Mouse (Mus musculus) intestine, embryonic 14.5 days (tissue): ENCODE results near the gene Ttyh3. TPM values are rescaled to one million over a fixed set of nuclear protein-coding genes. Genes with fewer than 3 reads are reported as not detected.
A peak's percentile ranks its signal among the peaks of the same experiment; 100 is the strongest.

ENCODE experiments used
- ATAC-seq: fragments of 200-750 bp; cut with Nextera tagmentation; replicated peaks from 2 replicates; pipeline ENCODE4 v1.8.0; 2017; ENCODE audit warnings: low read depth, moderate number of reproducible peaks, moderate TSS enrichment, moderate library complexity; ENCODE audit not compliant: low FRiP score, low TSS enrichment
- DNase-seq: peaks from one replicate; pipeline ENCODE4 v3.0.0-alpha.2; 2018; ENCODE audit warnings: low spot score
- H3K27ac ChIP-seq: fragments of 300-500 bp; sonication (generic); 2 replicates; pipeline ENCODE4 v1.5.1; 2014; ENCODE audit warnings: low read depth, mild to moderate bottlenecking, control low read depth
- H3K27me3 ChIP-seq: fragments of 300-500 bp; sonication (generic); replicated peaks from 2 replicates; pipeline ENCODE4 v1.6.1; 2014; ENCODE audit warnings: low read length, control low read depth; ENCODE audit not compliant: control insufficient read depth, insufficient read depth
- H3K36me3 ChIP-seq: fragments of 300-500 bp; sonication (generic); 2 replicates; pipeline ENCODE4 v1.6.1; 2014; ENCODE audit warnings: low read length, control low read depth; ENCODE audit not compliant: control insufficient read depth, insufficient read depth
- H3K4me1 ChIP-seq: fragments of 300-500 bp; sonication (generic); replicated peaks from 2 replicates; pipeline ENCODE4 v1.6.1; 2014; ENCODE audit warnings: low read length, control low read depth, mixed read lengths; ENCODE audit not compliant: control insufficient read depth, insufficient read depth
- H3K4me2 ChIP-seq: fragments of 300-500 bp; sonication (generic); 2 replicates; pipeline ENCODE4 v1.6.1; 2014; ENCODE audit warnings: low read length
- H3K4me3 ChIP-seq: fragments of 300-500 bp; sonication (generic); 2 replicates; pipeline ENCODE4 v1.5.1; 2014; ENCODE audit warnings: low read depth, low read length, control low read depth, mixed read lengths
- H3K9ac ChIP-seq: fragments of 300-500 bp; sonication (generic); 2 replicates; pipeline ENCODE4 v1.6.1; 2014; ENCODE audit warnings: mild to moderate bottlenecking, low read length
- H3K9me3 ChIP-seq: fragments of 300-500 bp; sonication (generic); 2 replicates; pipeline ENCODE4 v1.6.1; 2016; ENCODE audit warnings: low read length, control low read depth; ENCODE audit not compliant: control insufficient read depth
- WGBS: fragments of 180-500 bp; shearing (Covaris S2); extraction: QIAGEN DNeasy Blood & Tissue Kit; methylation state at CpG from one replicate; pipeline ENCODE4 v1.1.7; 2014; 5-methylcytosine and 5-hydroxymethylcytosine counted together
- polyA plus RNA-seq: library from polyadenylated mRNA; unstranded; fragments of >200 nt; fragmentation: Nextera tagmentation; extraction: Ambion mirVana; gene quantifications from 2 replicates; pipeline ENCODE4 v1.2.1, GENCODE M21; 2014

Ttyh3 gene
- polyA plus RNA-seq, 1 experiment from 2014 or later, result 44.8 TPM

- peak overlapping the region; percentile 29; the same call in 1 of the 2 replicates for H3K9ac ChIP-seq
- WGBS, result 54% methylated on average over 18 of the region's 18 CpGs
- no peaks in the 10 kb centered on the region for H3K9me3 ChIP-seq
- H3K36me3 ChIP-seq, result peaks cover 9% of the 10 kb centered on the region; the same call in 1 of the 2 replicates
- H3K4me2 ChIP-seq, result peak overlapping the region; percentile 51
- DNase-seq (no peak), ATAC-seq (no peak)
- peak overlapping the region; percentile 92 for H3K27ac ChIP-seq
- H3K4me1 ChIP-seq, result peaks cover 37% of the 10 kb centered on the region
- H3K4me3 ChIP-seq, result peak overlapping the region; percentile 15
- H3K27me3 ChIP-seq, result peaks cover 23% of the 10 kb centered on the region
Measured at GRCm38 (mm10) chr5:140612191-140612590, 36.6 kb downstream of the Ttyh3 start.

DNA sequence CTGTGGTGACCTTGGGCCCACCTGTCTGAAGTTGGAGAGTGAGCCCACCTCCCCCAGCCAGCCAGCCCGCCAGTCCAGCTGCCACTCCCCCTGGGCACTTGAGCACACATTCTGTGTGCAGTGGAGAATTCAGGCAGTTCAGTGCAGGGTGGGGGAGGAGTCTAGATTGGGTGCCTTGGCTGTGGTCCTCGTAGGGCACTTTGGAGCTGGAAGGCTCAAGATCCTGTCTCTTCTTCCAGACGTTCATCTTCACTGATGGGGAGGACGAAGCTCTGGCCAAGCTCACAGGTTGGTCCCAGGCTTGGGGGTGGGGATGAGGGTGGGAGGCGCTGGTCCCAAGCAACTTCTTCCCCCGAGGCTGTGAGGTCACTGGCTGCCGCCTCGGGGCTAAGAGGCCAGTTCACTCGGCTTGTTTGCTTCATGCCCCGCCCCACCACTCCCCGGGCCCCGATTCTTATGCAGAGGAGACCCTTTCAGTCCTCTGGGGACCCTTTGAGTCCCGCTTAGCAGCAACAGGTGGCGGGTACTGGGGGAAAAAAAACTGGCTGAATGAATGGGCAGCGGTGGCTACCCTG is 37.1 kb downstream of the Ttyh3 start:
- peak overlapping the region; percentile 51 for H3K4me2 ChIP-seq
- H3K27ac ChIP-seq, result peak overlapping the region; percentile 92
- H3K4me1 ChIP-seq, result peaks cover 40% of the 10 kb centered on the region
- H3K27me3 ChIP-seq, result peaks cover 28% of the 10 kb centered on the region
- ATAC-seq (peak; percentile 40), DNase-seq (peak; percentile 86)
- peak overlapping the region; percentile 29; the same call in 1 of the 2 replicates for H3K9ac ChIP-seq
- H3K9me3 ChIP-seq, result no peaks in the 10 kb centered on the region
- WGBS, result 15% methylated on average over 14 of the region's 15 CpGs
- H3K36me3 ChIP-seq, result peaks cover 9% of the 10 kb centered on the region; the same call in 1 of the 2 replicates
- H3K4me3 ChIP-seq, result peak overlapping the region; percentile 15

DNA sequence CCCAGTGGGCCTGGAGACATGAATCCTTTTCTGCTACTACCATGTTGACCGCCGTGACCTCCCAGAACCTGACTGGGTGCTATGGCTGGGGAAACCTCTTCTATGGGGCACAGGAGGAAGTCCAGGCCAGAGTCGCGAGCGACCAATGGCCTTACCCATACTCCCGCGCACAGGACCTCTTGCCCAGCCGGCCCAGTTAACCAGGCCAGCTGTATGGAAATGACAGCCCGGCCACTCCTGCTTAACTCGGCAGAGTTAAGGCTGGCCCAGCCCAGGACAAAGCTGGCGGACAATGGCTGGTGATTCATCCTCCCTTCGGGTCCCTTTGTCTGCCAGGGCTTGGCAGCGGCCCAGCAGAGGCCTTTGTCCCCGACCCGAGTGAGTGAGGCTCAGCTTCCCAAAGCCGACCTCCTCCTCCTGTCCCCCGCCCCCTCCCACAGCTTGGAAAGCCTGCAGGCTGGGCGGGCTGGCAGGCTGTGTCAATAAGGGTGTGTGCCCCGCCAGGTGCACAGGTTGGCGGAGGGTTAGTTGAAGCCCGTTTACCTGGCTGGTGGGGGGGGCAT is 37.7 kb downstream of the Ttyh3 start:
- ATAC-seq (peak; percentile 65), DNase-seq (peak; percentile 86)
- peak overlapping the region; percentile 51 for H3K4me2 ChIP-seq
- peaks cover 34% of the 10 kb centered on the region for H3K27me3 ChIP-seq
- H3K4me3 ChIP-seq, result peak overlapping the region; percentile 15
- H3K36me3 ChIP-seq, result peaks cover 9% of the 10 kb centered on the region; the same call in 1 of the 2 replicates
- H3K9ac ChIP-seq, result peak overlapping the region; percentile 37; the same call in 1 of the 2 replicates
- 10% methylated on average over 21 of the region's 21 CpGs for WGBS
- no peaks in the 10 kb centered on the region for H3K9me3 ChIP-seq
- H3K4me1 ChIP-seq, result peaks cover 46% of the 10 kb centered on the region
- peak overlapping the region; percentile 92 for H3K27ac ChIP-seq

DNA sequence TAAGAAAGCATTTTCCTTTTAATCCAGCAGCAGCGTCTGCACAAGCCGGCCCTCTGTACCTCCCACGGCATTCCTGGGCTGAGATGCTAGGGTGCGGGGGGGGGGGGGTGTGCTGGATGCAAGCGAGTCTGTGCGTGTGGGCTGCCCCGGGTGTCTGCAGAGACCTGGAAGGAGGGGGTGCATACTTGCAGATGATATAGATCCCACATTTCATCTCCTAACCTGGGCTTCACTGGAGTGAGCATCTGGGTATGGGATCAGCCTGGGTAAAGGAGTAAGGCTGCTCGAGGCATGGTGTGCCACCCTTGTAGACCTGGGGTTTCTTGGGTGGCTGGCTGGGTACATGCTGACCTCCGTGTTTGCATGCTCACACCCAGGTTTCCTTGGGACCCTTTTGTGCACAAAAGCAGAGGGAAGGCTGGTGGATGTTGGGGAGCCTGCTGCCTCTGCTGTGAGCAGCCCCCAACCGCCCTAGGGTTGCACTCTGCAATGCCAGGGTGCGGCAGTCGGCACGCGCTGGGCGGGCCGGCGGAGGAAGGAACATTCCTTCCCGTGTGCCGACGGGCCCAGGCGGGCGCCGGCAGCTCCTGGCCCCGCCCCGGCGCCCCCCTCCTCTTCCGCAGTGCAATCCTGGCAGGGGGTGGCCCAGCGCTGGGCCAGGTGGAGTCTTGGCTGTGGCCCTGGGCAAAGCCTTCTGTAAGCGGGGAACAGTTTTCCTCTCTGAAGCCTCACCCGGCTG is 38.4 kb downstream of the Ttyh3 start:
- Histone ChIP-seq H3K36me3 (peaks cover 9% of the 10 kb centered on the region; the same call in 1 of the 2 replicates), H3K4me2 (peak overlapping the region; percentile 51), H3K27ac (peak overlapping the region; percentile 92), H3K27me3 (peaks cover 41% of the 10 kb centered on the region), H3K9me3 (no peaks in the 10 kb centered on the region), H3K4me1 (peaks cover 50% of the 10 kb centered on the region), H3K9ac (peak overlapping the region; percentile 37; the same call in 1 of the 2 replicates), H3K4me3 (peak overlapping the region; percentile 14)
- no peak for DNase-seq
- WGBS, result 3% methylated on average over 30 of the region's 30 CpGs
- peak; percentile 55 for ATAC-seq

DNA sequence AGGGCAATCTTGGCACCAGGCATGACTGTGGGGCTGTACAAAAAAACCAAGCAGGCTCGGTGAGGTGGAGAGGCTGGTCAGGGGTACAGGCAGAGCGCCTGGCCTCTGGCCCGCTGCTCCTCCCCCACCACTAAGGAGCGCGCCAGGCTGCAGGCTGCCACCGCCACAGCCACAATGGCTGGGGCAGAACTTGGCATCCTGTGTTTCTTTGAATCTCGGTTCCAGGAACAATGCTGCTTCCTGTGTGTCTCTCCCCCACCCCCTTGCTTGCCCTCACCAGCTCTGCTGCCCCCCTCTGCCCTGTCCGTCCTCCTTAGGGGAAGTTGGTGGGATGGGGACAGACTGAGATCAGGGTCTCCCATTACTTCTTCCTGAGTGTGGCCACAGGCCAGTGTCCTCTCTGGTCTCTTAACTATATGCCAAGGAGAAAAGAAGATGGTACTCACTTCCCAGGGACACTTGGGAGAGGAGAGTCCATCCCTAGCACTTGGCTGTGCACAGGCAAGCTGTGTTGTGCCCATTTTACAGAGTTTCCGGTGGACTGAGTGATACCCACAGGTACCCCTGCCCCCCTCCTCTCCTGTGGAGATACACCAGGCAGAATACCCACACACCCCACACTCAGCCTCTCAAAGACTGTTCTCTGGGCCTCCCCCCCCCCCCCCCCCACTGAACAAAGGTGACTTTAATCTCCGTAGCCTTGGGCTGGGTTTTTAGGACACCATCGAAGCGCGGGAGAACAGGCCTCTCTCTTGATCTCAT is 39.1 kb downstream of the Ttyh3 start:
- Histone ChIP-seq H3K9ac (no peak overlapping the region), H3K36me3 (peaks cover 9% of the 10 kb centered on the region; the same call in 1 of the 2 replicates), H3K4me1 (peaks cover 50% of the 10 kb centered on the region), H3K4me3 (peak overlapping the region; percentile 50), H3K9me3 (no peaks in the 10 kb centered on the region), H3K27me3 (peaks cover 48% of the 10 kb centered on the region), H3K27ac (peak overlapping the region; percentile 92; the same call in 1 of the 2 replicates), H3K4me2 (peak overlapping the region; percentile 51)
- no peak for ATAC-seq
- WGBS, result 27% methylated on average over 13 of the region's 13 CpGs
- no peak for DNase-seq

GRCm38 (mm10) chr5:140608634-140609015 is 40.2 kb downstream of the Ttyh3 start:
- H3K4me1 ChIP-seq, result peaks cover 50% of the 10 kb centered on the region
- peak overlapping the region; percentile 92; the same call in 1 of the 2 replicates for H3K27ac ChIP-seq
- H3K4me2 ChIP-seq, result peak overlapping the region; percentile 51
- peak overlapping the region; percentile 48 for H3K9ac ChIP-seq
- WGBS, result 7% methylated on average over 16 of the region's 16 CpGs
- no peaks in the 10 kb centered on the region for H3K9me3 ChIP-seq
- ATAC-seq (no peak), DNase-seq (no peak)
- H3K36me3 ChIP-seq, result 0 out of 2 replicates have a peak, but pooled peaks cover 2% of the 10 kb centered on the region
- H3K4me3 ChIP-seq, result peak overlapping the region; percentile 50
- peaks cover 50% of the 10 kb centered on the region for H3K27me3 ChIP-seq

DNA sequence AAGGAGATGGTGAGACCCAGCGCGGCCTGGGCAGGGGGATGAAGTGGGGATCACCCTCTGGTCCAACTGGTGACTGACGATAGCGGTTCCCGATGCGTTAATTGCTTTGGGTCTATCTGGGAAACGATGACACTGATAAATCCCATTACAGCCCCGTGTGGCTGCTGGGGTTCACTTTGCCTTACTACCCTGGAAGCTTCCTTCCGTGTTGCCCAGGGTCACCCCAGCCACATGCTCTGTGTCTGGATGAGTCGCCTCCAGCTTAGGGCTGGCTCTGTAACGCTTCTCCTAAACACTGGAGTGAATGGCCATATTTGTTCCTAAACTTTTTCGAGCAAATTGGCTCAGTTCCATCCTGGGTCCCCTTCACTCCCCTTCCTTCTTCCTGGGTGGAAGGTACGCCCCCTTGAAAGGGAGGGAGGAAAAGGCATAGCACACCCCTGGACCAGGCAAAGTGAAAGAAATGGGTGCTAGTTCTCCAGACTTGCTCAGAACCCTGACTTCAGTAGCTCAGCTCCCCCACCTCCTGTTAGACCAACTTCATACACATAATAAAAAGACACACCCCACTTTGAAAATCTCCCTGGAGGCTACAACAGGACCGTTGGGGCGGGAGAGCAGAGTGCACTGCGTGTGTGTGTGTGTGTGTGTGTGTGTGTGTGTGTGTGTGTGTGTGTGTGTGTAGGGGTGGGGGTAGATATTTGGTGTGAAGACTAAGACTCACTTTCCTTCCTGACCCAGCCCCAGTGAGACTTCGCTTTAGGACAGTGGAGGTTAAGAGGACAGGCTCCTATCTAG is 40.8 kb downstream of the Ttyh3 start:
- peaks cover 50% of the 10 kb centered on the region for H3K4me1 ChIP-seq
- H3K27me3 ChIP-seq, result peaks cover 50% of the 10 kb centered on the region
- H3K27ac ChIP-seq, result 0 out of 2 replicates have a peak overlapping the region, but pooled peaks have one; percentile 43
- H3K9me3 ChIP-seq, result no peaks in the 10 kb centered on the region
- no peak for ATAC-seq
- DNase-seq, result peak; percentile 71
- peak overlapping the region; percentile 50 for H3K4me3 ChIP-seq
- WGBS, result 3% methylated on average over 17 of the region's 17 CpGs
- peak overlapping the region; percentile 53 for H3K9ac ChIP-seq
- H3K36me3 ChIP-seq, result 0 out of 2 replicates have a peak, but pooled peaks cover 2% of the 10 kb centered on the region
- peak overlapping the region; percentile 51 for H3K4me2 ChIP-seq
